In genomic region chr17:56626754-56627470, GRCm38 (mm10) we compare ENCODE assay signal across 7 mouse cellular contexts. TPM values are rescaled to one million over a fixed set of nuclear protein-coding genes. Genes with fewer than 3 reads are reported as not detected.
DNase-seq lines count a peak whose midpoint lies in the region; ATAC-seq lines count a peak whose summit lies in the region.

Gene Lonp1 (minus strand): TSS chr17:56626887.

- H3K27ac ChIP-seq in intestine, embryonic 16.5 days (ENCODE audit: low read length): peak within 1 kb of the TSS; percentile 87
- no peak within 1 kb of the TSS for H3K27ac ChIP-seq in midbrain, embryonic 11.5 days (ENCODE audit: low read depth, low read length)

- H3K4me1 ChIP-seq in intestine, embryonic 16.5 days (ENCODE audit: control insufficient read depth, insufficient read depth, low read length): peaks cover 21% of the 10 kb centered on the region
- peaks cover 10% of the 10 kb centered on the region for H3K4me1 ChIP-seq in midbrain, embryonic 11.5 days (ENCODE audit: control insufficient read depth, insufficient read depth, low read length)

- under 1% methylated on average over 51 of the region's 51 CpGs for WGBS in intestine, embryonic 16.5 days
- under 1% methylated on average over 51 of the region's 51 CpGs for WGBS in midbrain, embryonic 11.5 days

- H3K9me3 ChIP-seq in intestine, embryonic 16.5 days (ENCODE audit: control insufficient read depth, low read length): no peaks in the 10 kb centered on the region
- H3K9me3 ChIP-seq in midbrain, embryonic 11.5 days (ENCODE audit: control insufficient read depth, low read length): no peaks in the 10 kb centered on the region

- H3K9ac ChIP-seq in intestine, embryonic 16.5 days (ENCODE audit: low read depth, low read length): peak within 1 kb of the TSS; percentile 91
- H3K9ac ChIP-seq in midbrain, embryonic 11.5 days (ENCODE audit: low read length): peak within 1 kb of the TSS; percentile 83

- peak; percentile 98 for DNase-seq in adrenal gland, adult 2 months
- peak; percentile 99 for DNase-seq in embryo, embryonic 11.5 days (ENCODE audit: low read depth, low spot score)
- peak; percentile 77 to 93 for DNase-seq in gastrocnemius, postnatal 4 days (ENCODE audit: low spot score in 2 of 2)
- peak; percentile 96 for DNase-seq in left cerebral cortex, postnatal 36 days (ENCODE audit: low spot score in 2 of 2)
- peak; percentile 99 for DNase-seq in midbrain, embryonic 11.5 days (ENCODE audit: low spot score, missing footprints)
- peak; percentile 95 for DNase-seq in skeletal muscle tissue, adult 2 months (ENCODE audit: low read depth, low spot score)

- peak within 1 kb of the TSS; percentile 95 for H3K4me2 ChIP-seq in intestine, embryonic 16.5 days (ENCODE audit: low read depth, low read length)
- peak within 1 kb of the TSS; percentile 80 for H3K4me2 ChIP-seq in midbrain, embryonic 11.5 days

- ATAC-seq in intestine, embryonic 16.5 days: peak; percentile 88
- peak; percentile 95 for ATAC-seq in midbrain, embryonic 11.5 days (ENCODE audit: low FRiP score)

- intact Hi-C loops in left cerebral cortex, postnatal 36 days (cut with DNase I): loop anchor here (2.0 to 5.0 kb wide), 2 partner anchors 14 to 40 kb away; partner anchors contain the start of gene Rpl36

- no peaks in the 10 kb centered on the region for H3K27me3 ChIP-seq in intestine, embryonic 16.5 days (replicated peaks; ENCODE audit: control insufficient read depth, insufficient read depth, low read length)
- no peaks in the 10 kb centered on the region for H3K27me3 ChIP-seq in midbrain, embryonic 11.5 days (ENCODE audit: control insufficient read depth, insufficient read depth, low read length)

- H3K4me3 ChIP-seq in intestine, embryonic 16.5 days (ENCODE audit: low read length): peak within 1 kb of the TSS; percentile 93
- H3K4me3 ChIP-seq in midbrain, embryonic 11.5 days (ENCODE audit: low read depth, low read length): peak within 1 kb of the TSS; percentile 87

- H3K36me3 ChIP-seq in intestine, embryonic 16.5 days (ENCODE audit: control insufficient read depth, insufficient read depth, low read length): peaks cover 3% of the 10 kb centered on the region
- H3K36me3 ChIP-seq in midbrain, embryonic 11.5 days (ENCODE audit: control insufficient read depth, insufficient read depth, low read length): 0 out of 2 replicates have a peak, but pooled peaks cover 2% of the 10 kb centered on the region

RNA-seq across cellular contexts. Expression of gene Lonp1, which starts in this region (rescaled TPM):
- total RNA-seq in adrenal gland, adult 2 months (2021): 100 to 1,000 TPM; 549 to 571 TPM
- polyA plus RNA-seq in adrenal gland, adult 2 months (2012; rRNA removed): 447 and 560 TPM in 2 replicates
- 10 to 100 TPM; 58.1 to 59.2 TPM for total RNA-seq in gastrocnemius, postnatal 4 days (2021)
- 56.5 and 57.6 TPM in 2 replicates for polyA plus RNA-seq in intestine, embryonic 16.5 days (2015; fragmentation: Nextera tagmentation; extraction: Ambion mirVana)
- total RNA-seq in left cerebral cortex, postnatal 36 days (2021): 10 to 100 TPM; 62.7 to 64.1 TPM
- 44.6 and 48.9 TPM in 2 replicates for polyA plus RNA-seq in midbrain, embryonic 11.5 days (2014; fragmentation: Nextera tagmentation; extraction: Ambion mirVana)

Comparison
In these comparisons a context has a peak if more than half of its experiments do, and no peak if none do; other contexts are left out.
1. RNA of gene Lonp1 (total RNA-seq): 549 to 571 TPM in adrenal gland, adult 2 months; 62.7 to 64.1 TPM in left cerebral cortex, postnatal 36 days and 58.1 to 59.2 TPM in gastrocnemius, postnatal 4 days; every median in the first group is over 4 times any median in the second.
2. Peak in every context shown above with its lines, with median percentiles within 50 percentile points of each other: DNase-seq.